Mouse (Mus musculus): ENCODE results near the gene Kmo.

- TF ChIP-seq HCFC1 (IDR thresholded peaks at IDR 0.05; ENCODE audit: borderline replicate concordance, insufficient read depth, low read length) = no peak
- no peak for TF ChIP-seq ZC3H11A (IDR thresholded peaks at IDR 0.05; ENCODE audit: borderline replicate concordance, low read depth, low read length)
- no peak for TF ChIP-seq ZNF384 (IDR thresholded peaks at IDR 0.05; ENCODE audit: low read depth, low read length)
Observed at GRCm38 (mm10) chr1:175632470-175632869, 12.3 kb downstream of the Kmo start.
